Mouse (Mus musculus): Measurements from ENCODE around the gene Rab13.

Gene Rab13

GRCm38 (mm10) chr3:90224331-90224730 lies 10.8 kb downstream of the Rab13 start:
- WGBS, result 86% methylated on average over 10 of the region's 10 CpGs

GRCm38 (mm10) chr3:90231075-90231474 lies 17.6 kb downstream of the Rab13 start:
- WGBS, result 7% methylated on average over 8 of the region's 8 CpGs

- under 1% methylated on average over 61 of the region's 61 CpGs for WGBS
Measured at GRCm38 (mm10) chr3:90231507-90232333, 18.2 kb downstream of the Rab13 start, which contains the start of gene Jtb. Gene Jtb (plus strand): TSS chr3:90231597.

- WGBS, result 94% methylated on average over 2 of the region's 2 CpGs
Measured at GRCm38 (mm10) chr3:90241251-90241650, 27.8 kb downstream of the Rab13 start.

GRCm38 (mm10) chr3:90241669-90242358 lies 28.3 kb downstream of the Rab13 start:
- 94% methylated on average over 10 of the region's 10 CpGs for WGBS

GRCm38 (mm10) chr3:90242984-90243775 lies 29.7 kb downstream of the Rab13 start, which contains the start of gene Creb3l4:
Gene Creb3l4 (minus strand): TSS chr3:90243512.
- WGBS, result 17% methylated on average over 19 of the region's 19 CpGs

GRCm38 (mm10) chr3:90245406-90245805 lies 31.9 kb downstream of the Rab13 start:
- 55% methylated on average over 2 of the region's 2 CpGs for WGBS

- 5% methylated on average over 3 of the region's 3 CpGs for WGBS
Measured at GRCm38 (mm10) chr3:90247630-90247959, 34.1 kb downstream of the Rab13 start.

- under 1% methylated on average over 44 of the region's 44 CpGs for WGBS
Measured at GRCm38 (mm10) chr3:90247960-90248745, 34.7 kb downstream of the Rab13 start, which contains the start of gene Slc39a1. Gene Slc39a1 (plus strand): TSS chr3:90248172.

GRCm38 (mm10) chr3:90248746-90249100 lies 35.2 kb downstream of the Rab13 start:
- WGBS, result 1% methylated on average over 10 of the region's 10 CpGs

- 74% methylated on average over 6 of the region's 6 CpGs for WGBS
Measured at GRCm38 (mm10) chr3:90250791-90251190, 37.3 kb downstream of the Rab13 start.

GRCm38 (mm10) chr3:90251731-90252226 lies 38.3 kb downstream of the Rab13 start:
- WGBS, result 70% methylated on average over 11 of the region's 12 CpGs

- WGBS, result 64% methylated on average over 2 of the region's 2 CpGs
Measured at GRCm38 (mm10) chr3:90252659-90253058, 39.2 kb downstream of the Rab13 start.

GRCm38 (mm10) chr3:90253174-90253573 lies 39.7 kb downstream of the Rab13 start:
- 53% methylated on average over 1 of the region's 1 CpGs for WGBS

- under 1% methylated on average over 40 of the region's 40 CpGs for WGBS
Measured at GRCm38 (mm10) chr3:90253653-90254418, 40.3 kb downstream of the Rab13 start, which contains the start of gene Crtc2. Gene Crtc2 (plus strand): TSS chr3:90254163.

GRCm38 (mm10) chr3:90254419-90255193 lies 41.1 kb downstream of the Rab13 start:
- WGBS, result under 1% methylated on average over 41 of the region's 41 CpGs

GRCm38 (mm10) chr3:90255194-90255565 lies 41.7 kb downstream of the Rab13 start:
- WGBS, result 7% methylated on average over 2 of the region's 2 CpGs

GRCm38 (mm10) chr3:90255784-90256353 lies 42.4 kb downstream of the Rab13 start:
- WGBS, result 92% methylated on average over 14 of the region's 14 CpGs
